Mouse (Mus musculus) forebrain, embryonic 16.5 days (tissue): ENCODE measurements around the gene Srprb. TPM values are rescaled to one million over a fixed set of nuclear protein-coding genes. Genes with fewer than 3 reads are reported as not detected.
"Not testable (repeated sequence)": the region's sequence is repeated elsewhere in the genome, so short reads cannot be mapped to it uniquely, and the experiment has no call there.

Source experiments
- ATAC-seq: fragments of 200-750 bp; cut with Nextera tagmentation; 2 replicates; pipeline ENCODE4 v1.8.0; 2017; ENCODE audit warnings: mild to moderate bottlenecking, moderate library complexity
- H3K27ac ChIP-seq: fragments of 300-500 bp; sonication (generic); 2 replicates; pipeline ENCODE4 v1.5.1; 2014; ENCODE audit warnings: low read length, control low read depth
- H3K27me3 ChIP-seq: fragments of 300-500 bp; sonication (generic); replicated peaks from 2 replicates; pipeline ENCODE4 v1.6.1; 2014; ENCODE audit warnings: low read length; ENCODE audit not compliant: control insufficient read depth, insufficient read depth
- H3K36me3 ChIP-seq: fragments of 300-500 bp; sonication (generic); 2 replicates; pipeline ENCODE4 v1.6.1; 2014; ENCODE audit not compliant: control insufficient read depth, insufficient read depth
- H3K4me1 ChIP-seq: fragments of 300-500 bp; sonication (generic); replicated peaks from 2 replicates; pipeline ENCODE4 v1.6.1; 2014; ENCODE audit warnings: low read length; ENCODE audit not compliant: control insufficient read depth, insufficient read depth
- H3K4me2 ChIP-seq: fragments of 300-500 bp; sonication (generic); 2 replicates; pipeline ENCODE4 v1.6.1; 2014; ENCODE audit warnings: mild to moderate bottlenecking, low read length, control low read depth
- H3K4me3 ChIP-seq: fragments of 300-500 bp; sonication (generic); replicated peaks from 2 replicates; pipeline ENCODE4 v1.5.1; 2014; ENCODE audit warnings: mild to moderate bottlenecking, low read length, control low read depth
- H3K9ac ChIP-seq: fragments of 300-500 bp; sonication (generic); replicated peaks from 2 replicates; pipeline ENCODE4 v1.6.1; 2014; ENCODE audit warnings: low read depth, low read length, control low read depth
- H3K9me3 ChIP-seq: fragments of 300-500 bp; sonication (generic); 2 replicates; pipeline ENCODE4 v1.6.1; 2016; ENCODE audit warnings: low read length; ENCODE audit not compliant: control insufficient read depth
- WGBS: fragments of 180-500 bp; shearing (Covaris S2); extraction: QIAGEN DNeasy Blood & Tissue Kit; methylation state at CpG from one replicate; pipeline ENCODE4 v1.1.7; 2014; 5-methylcytosine and 5-hydroxymethylcytosine counted together
- polyA plus RNA-seq: library from polyadenylated mRNA; unstranded; fragments of >200 nt; fragmentation: Nextera tagmentation; extraction: Ambion mirVana; gene quantifications from 2 replicates; pipeline ENCODE4 v1.2.1, GENCODE M21; 2015

Gene Srprb
- polyA plus RNA-seq, 1 experiment from 2014 or later = 55.9 TPM

DNA sequence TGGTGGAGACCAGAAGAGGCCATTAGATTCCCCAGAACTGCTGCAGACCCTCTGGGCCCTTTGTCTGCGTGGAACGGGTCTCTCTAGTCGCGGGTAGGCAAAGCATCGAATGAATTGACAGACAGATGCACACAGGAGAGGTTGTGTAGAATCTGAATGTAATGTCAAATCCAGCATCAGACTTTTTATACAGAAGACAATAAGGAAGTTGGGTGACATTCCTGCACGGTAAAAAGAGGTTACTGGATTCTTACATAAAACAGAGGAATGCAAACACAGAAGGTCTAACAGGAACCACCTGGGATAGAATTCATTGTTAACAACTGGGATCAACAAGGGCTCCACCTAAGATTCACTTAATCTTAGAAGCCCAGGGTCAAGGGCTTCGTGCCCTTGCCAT lies 46.8 kb downstream of the Srprb start:
- H3K4me2 ChIP-seq, H3K36me3 ChIP-seq, H3K4me3 ChIP-seq, ATAC-seq, H3K4me1 ChIP-seq, H3K27ac ChIP-seq, H3K9ac ChIP-seq, H3K27me3 ChIP-seq, H3K9me3 ChIP-seq: not testable (repeated sequence)
- 90% methylated on average over 7 of the region's 7 CpGs for WGBS

DNA sequence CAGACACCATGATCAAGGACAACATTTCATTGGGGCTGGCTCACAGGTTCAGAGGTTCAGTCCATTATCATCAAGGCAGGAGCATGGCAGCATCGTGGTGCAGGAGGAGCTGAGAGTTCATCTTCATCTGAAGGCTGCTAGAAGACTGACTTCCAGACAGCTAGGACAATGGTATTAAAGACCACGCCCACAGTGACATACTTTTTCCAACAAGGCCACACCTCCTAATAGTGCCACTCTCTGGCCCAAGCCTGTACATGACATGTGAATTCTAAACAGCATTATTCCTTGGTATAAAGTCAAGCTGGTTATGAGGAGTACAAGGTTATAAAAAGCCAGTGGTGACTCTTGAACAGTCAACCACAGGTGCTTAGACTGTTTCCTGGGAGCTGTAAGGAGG lies 47.4 kb downstream of the Srprb start:
- no peaks in the 10 kb centered on the region for H3K9me3 ChIP-seq
- H3K4me3 ChIP-seq = no peak overlapping the region
- peaks cover 4% of the 10 kb centered on the region; the same call in 1 of the 2 replicates for H3K4me1 ChIP-seq
- no peaks in the 10 kb centered on the region for H3K27me3 ChIP-seq
- 92% methylated on average over 2 of the region's 2 CpGs for WGBS
- H3K4me2 ChIP-seq = no peak overlapping the region
- ATAC-seq = no peak
- no peaks in the 10 kb centered on the region for H3K36me3 ChIP-seq
- H3K27ac ChIP-seq = no peak overlapping the region
- no peak overlapping the region for H3K9ac ChIP-seq

DNA sequence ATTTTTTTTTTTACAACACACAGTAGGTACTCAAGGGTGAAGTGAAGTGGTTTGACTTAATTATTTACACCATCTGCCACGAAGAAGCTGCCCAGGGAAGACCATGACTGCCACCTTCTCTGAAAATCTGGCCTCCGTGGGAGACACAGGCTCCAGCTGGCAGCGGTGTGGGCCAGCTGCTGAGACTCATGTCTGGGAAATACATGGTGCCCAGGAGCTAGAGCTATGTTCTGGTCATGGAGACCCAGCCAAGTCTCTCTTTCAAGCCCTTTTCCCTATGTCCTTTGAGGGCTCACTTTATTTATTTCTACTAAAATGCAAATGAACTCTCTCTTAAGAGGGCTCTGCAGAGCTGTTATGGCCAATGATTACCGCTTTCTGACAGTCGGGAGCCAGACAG lies 48.7 kb downstream of the Srprb start:
- WGBS = 41% methylated on average over 5 of the region's 5 CpGs
- no peaks in the 10 kb centered on the region for H3K27me3 ChIP-seq
- H3K27ac ChIP-seq = peak overlapping the region; percentile 2; the same call in 1 of the 2 replicates
- peak; percentile 72 for ATAC-seq
- no peak overlapping the region for H3K4me2 ChIP-seq
- H3K4me3 ChIP-seq = no peak overlapping the region
- H3K9ac ChIP-seq = no peak overlapping the region
- no peaks in the 10 kb centered on the region for H3K36me3 ChIP-seq
- H3K9me3 ChIP-seq = no peaks in the 10 kb centered on the region
- peaks cover 5% of the 10 kb centered on the region for H3K4me1 ChIP-seq

DNA sequence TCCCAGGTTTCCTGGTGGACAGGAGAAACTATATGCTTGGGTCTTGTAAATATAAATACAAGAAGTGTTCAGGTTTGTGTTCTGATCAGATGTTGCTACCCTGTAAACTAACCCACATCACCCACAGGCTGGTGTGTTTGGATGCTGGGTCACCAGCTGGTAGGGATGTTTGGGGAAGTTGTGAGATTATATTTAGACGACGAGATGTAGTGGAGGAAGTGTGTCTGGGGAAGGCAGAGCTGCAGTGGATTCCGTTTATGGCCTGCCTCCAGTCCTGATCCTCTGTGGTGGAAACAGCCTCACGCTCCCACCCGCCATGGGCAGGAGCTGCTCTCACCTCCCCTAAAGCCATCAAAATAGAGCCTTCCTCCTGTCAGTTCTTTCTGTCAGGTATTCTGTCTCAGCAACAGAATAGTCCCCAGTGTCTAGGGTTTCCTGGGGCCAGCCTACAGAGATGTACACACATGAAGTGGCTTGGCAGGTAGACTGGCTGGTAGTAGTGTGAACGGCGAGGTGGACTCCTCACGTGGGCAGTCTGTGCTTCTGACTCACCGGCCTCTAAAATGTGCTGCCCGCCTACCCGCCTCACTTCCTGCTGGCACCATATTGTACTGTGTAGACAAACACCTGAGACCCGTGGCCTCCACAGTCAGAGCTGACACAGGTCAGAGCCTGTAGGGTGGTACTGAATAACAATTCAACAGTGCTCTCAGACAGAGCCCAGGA lies 52.7 kb downstream of the Srprb start:
- no peak for ATAC-seq
- 93% methylated on average over 11 of the region's 12 CpGs for WGBS
- H3K4me1 ChIP-seq = peaks cover 40% of the 10 kb centered on the region

DNA sequence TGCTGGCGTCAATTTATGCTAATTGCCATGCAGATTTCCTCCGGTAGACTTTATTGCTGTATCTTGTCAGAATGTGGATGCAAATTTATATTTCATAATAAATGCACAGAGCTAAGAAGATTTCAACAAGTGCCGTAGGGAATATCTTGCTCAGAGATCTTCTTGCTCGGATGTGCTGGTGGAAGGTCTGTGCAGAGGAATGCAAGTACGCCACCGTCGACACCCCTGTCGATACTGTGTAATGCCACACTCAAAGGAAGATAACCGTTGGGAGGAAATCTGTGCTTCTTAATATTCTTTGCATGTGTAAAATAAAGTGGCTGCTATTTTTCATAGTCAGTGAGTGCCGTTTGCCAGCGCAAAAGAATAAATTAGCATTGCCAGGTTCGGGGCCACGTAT lies 54.8 kb downstream of the Srprb start:
- peak overlapping the region; percentile 53 for H3K27ac ChIP-seq
- H3K9me3 ChIP-seq = no peaks in the 10 kb centered on the region
- peak overlapping the region; percentile 47 for H3K4me2 ChIP-seq
- H3K4me3 ChIP-seq = peak overlapping the region; percentile 22; the same call in 1 of the 2 replicates
- peaks cover 37% of the 10 kb centered on the region for H3K4me1 ChIP-seq
- ATAC-seq = peak; percentile 55
- WGBS = 18% methylated on average over 13 of the region's 13 CpGs
- no peaks in the 10 kb centered on the region for H3K27me3 ChIP-seq
- H3K36me3 ChIP-seq = peaks cover 3% of the 10 kb centered on the region; the same call in 1 of the 2 replicates
- no peak overlapping the region for H3K9ac ChIP-seq

More for the DNA sequence above, 52.7 kb downstream of the Srprb start:
- Histone ChIP-seq H3K9ac (no peak overlapping the region), H3K4me2 (no peak overlapping the region), H3K4me3 (no peak overlapping the region), H3K9me3 (no peaks in the 10 kb centered on the region), H3K36me3 (no peaks in the 10 kb centered on the region), H3K27ac (no peak overlapping the region), H3K27me3 (no peaks in the 10 kb centered on the region)

DNA sequence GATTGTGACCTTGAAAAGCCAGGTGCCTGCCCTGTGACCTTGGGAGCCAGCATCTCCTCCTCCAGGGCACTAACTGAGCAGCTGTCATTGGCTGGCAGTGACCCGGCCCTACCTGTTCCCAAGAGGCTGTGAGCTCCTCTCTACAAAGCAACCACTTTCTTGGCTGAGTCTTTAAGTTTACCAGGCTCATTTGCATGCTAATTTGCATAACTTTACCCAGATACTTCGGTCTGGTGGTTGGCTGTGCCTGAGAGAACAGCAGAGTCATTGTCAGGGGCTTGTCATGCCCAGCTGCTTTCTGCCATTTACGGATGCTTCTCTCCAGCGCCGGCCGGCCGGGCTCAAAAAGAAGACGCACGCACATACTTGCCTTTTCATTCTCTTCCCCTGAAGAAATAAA lies 55.2 kb downstream of the Srprb start:
- no peaks in the 10 kb centered on the region for H3K9me3 ChIP-seq
- peaks cover 3% of the 10 kb centered on the region; the same call in 1 of the 2 replicates for H3K36me3 ChIP-seq
- peak overlapping the region; percentile 53 for H3K27ac ChIP-seq
- H3K4me1 ChIP-seq = peaks cover 37% of the 10 kb centered on the region
- WGBS = 3% methylated on average over 9 of the region's 9 CpGs
- peak overlapping the region; percentile 47 for H3K4me2 ChIP-seq
- peak; percentile 88 for ATAC-seq
- no peaks in the 10 kb centered on the region for H3K27me3 ChIP-seq
- H3K4me3 ChIP-seq = peak overlapping the region; percentile 22; the same call in 1 of the 2 replicates
- H3K9ac ChIP-seq = no peak overlapping the region

DNA sequence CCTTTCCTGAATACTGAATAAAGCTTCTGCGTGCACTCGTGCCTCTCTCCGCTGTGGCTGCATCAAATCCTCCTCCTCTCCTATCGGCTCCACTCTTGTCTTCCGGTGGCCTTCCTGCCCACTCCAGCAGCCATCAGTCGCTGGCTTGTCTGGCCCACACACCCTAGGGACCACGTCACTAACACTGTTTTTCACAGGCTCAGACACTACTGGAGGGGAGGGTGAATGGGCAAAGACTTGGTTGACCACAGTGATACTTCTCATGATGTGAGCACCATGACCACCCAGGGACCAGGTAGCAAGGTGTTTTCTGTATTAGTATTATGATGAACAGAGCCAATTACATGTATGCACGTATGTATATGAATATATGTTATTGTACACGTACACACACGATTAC lies 55.7 kb downstream of the Srprb start:
- peak; percentile 31 for ATAC-seq

DNA sequence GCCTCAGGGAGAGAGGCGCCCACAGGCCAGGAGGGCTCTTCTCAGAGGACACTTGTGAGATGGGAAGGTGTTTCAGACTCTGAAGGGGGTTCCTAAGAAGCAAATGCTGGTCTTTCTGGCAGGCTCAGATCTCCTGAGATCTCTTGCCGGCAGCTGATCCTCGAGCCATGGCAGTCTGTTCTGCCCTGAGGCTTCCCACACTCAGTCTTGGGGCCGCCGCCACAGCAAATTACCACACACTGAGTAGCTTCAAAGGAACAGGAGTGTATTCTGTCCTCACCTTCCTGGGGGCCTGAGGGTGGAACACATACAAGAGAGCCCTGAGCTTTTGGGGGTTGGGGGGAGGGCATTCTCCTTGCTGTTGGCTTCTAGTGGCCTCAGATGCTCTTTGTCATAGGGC lies 56.6 kb downstream of the Srprb start:
- Histone ChIP-seq H3K27me3 (no peaks in the 10 kb centered on the region), H3K4me1 (peaks cover 37% of the 10 kb centered on the region), H3K36me3 (peaks cover 3% of the 10 kb centered on the region; the same call in 1 of the 2 replicates), H3K4me2 (no peak overlapping the region), H3K9ac (no peak overlapping the region; the same call in 1 of the 2 replicates), H3K9me3 (no peaks in the 10 kb centered on the region), H3K4me3 (no peak overlapping the region), H3K27ac (no peak overlapping the region)
- 49% methylated on average over 5 of the region's 5 CpGs for WGBS
- no peak for ATAC-seq

More for the DNA sequence above, 55.7 kb downstream of the Srprb start:
- H3K36me3 ChIP-seq = peaks cover 3% of the 10 kb centered on the region; the same call in 1 of the 2 replicates
- H3K4me2 ChIP-seq = no peak overlapping the region; the same call in 1 of the 2 replicates
- peak overlapping the region; percentile 53 for H3K27ac ChIP-seq
- WGBS = 45% methylated on average over 10 of the region's 10 CpGs
- H3K4me3 ChIP-seq = no peak overlapping the region
- no peak overlapping the region for H3K9ac ChIP-seq
- no peaks in the 10 kb centered on the region for H3K9me3 ChIP-seq
- H3K4me1 ChIP-seq = peaks cover 37% of the 10 kb centered on the region
- H3K27me3 ChIP-seq = no peaks in the 10 kb centered on the region

DNA sequence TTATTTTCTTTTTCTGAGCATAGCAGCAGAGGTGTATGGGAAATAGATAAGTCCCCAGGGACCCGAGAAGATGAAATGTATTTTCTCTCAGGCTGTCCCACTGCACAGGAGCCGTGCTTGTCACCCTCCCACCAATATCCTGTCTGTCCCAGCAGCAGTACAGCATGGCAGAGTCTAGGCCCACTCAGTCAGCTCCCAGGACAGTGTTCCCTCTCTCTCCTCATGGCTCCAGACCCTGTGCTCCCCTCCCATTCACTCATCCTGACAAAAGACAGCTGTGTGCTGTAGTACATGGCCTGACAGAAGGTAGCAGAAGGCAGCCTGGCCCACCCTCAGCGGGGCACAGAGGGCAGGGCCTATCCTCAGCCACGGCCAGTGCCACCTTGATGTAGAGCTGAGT lies 58.1 kb downstream of the Srprb start:
- Histone ChIP-seq H3K9me3 (no peaks in the 10 kb centered on the region), H3K27me3 (no peaks in the 10 kb centered on the region), H3K4me2 (no peak overlapping the region), H3K36me3 (peaks cover 3% of the 10 kb centered on the region; the same call in 1 of the 2 replicates), H3K4me3 (no peak overlapping the region), H3K27ac (no peak overlapping the region), H3K4me1 (peaks cover 37% of the 10 kb centered on the region), H3K9ac (no peak overlapping the region)
- no peak for ATAC-seq
- 66% methylated on average over 4 of the region's 4 CpGs for WGBS
